Mouse (Mus musculus) liver, postnatal 0 days (tissue): ENCODE results near the gene Snx9. TPM values are rescaled to one million over a fixed set of nuclear protein-coding genes. Genes with fewer than 3 reads are reported as not detected.

ENCODE experiments used
- ATAC-seq: fragments of 200-750 bp; cut with Nextera tagmentation; 2 replicates; pipeline ENCODE4 v1.8.0; 2017; ENCODE audit warnings: mild to moderate bottlenecking, moderate library complexity
- DNase-seq: peaks from one replicate; pipeline ENCODE4 v3.0.0-alpha.2; 2016
- H3K27ac ChIP-seq: fragments of 300-500 bp; sonication (generic); 2 replicates; pipeline ENCODE4 v1.5.1; 2014; ENCODE audit warnings: antibody characterized with exemption, moderate library complexity, mild to moderate bottlenecking, low read depth
- H3K27me3 ChIP-seq: fragments of 300-500 bp; sonication (generic); 2 replicates; pipeline ENCODE4 v1.6.1; 2014; ENCODE audit warnings: low read length, control low read depth, mixed read lengths; ENCODE audit not compliant: insufficient read depth
- H3K36me3 ChIP-seq: fragments of 300-500 bp; sonication (generic); replicated peaks from 2 replicates; pipeline ENCODE4 v1.6.1; 2014; ENCODE audit warnings: mild to moderate bottlenecking, control low read depth, low read length, moderate library complexity, mixed read lengths; ENCODE audit not compliant: insufficient read depth
- H3K4me1 ChIP-seq: fragments of 300-500 bp; sonication (generic); 2 replicates; pipeline ENCODE4 v1.6.1; 2014; ENCODE audit warnings: antibody characterized with exemption, mild to moderate bottlenecking, control low read depth; ENCODE audit not compliant: insufficient read depth
- H3K4me2 ChIP-seq: fragments of 300-500 bp; sonication (generic); 2 replicates; pipeline ENCODE4 v1.6.1; 2014; ENCODE audit warnings: low read depth, mild to moderate bottlenecking, low read length, moderate library complexity, mixed read lengths
- H3K4me3 ChIP-seq: fragments of 300-500 bp; sonication (generic); 2 replicates; pipeline ENCODE4 v1.5.1; 2014; ENCODE audit warnings: low read depth, low read length
- H3K9ac ChIP-seq: fragments of 300-500 bp; sonication (generic); replicated peaks from 2 replicates; pipeline ENCODE4 v1.6.1; 2014; ENCODE audit warnings: mild to moderate bottlenecking, moderate library complexity
- H3K9me3 ChIP-seq: fragments of 300-500 bp; sonication (generic); 2 replicates; pipeline ENCODE4 v1.6.1; 2016; ENCODE audit warnings: mild to moderate bottlenecking, control low read depth, low read length, mixed read lengths
- CTCF ChIP-seq: sonication (generic); IDR thresholded peaks from 2 replicates; pipeline ENCODE4 v1.5.1; 2016; ENCODE audit warnings: antibody characterized with exemption, low read depth
- EP300 ChIP-seq: IDR thresholded peaks from 2 replicates; pipeline ENCODE4 v1.6.1; 2016; ENCODE audit warnings: antibody characterized with exemption, low read depth, mild to moderate bottlenecking
- WGBS: fragments of 180-500 bp; shearing (Covaris S2); extraction: QIAGEN DNeasy Blood & Tissue Kit; methylation state at CpG from one replicate; pipeline ENCODE4 v1.1.7; 2014; ENCODE audit not compliant: insufficient replicate concordance; 5-methylcytosine and 5-hydroxymethylcytosine counted together
- polyA plus RNA-seq: library from polyadenylated mRNA; unstranded; fragments of >200 nt; fragmentation: Nextera tagmentation; extraction: Ambion mirVana; gene quantifications from 2 replicates; pipeline ENCODE4 v1.2.1, GENCODE M21; 2015

The Snx9 gene
- polyA plus RNA-seq, 1 experiment from 2014 or later, result 13.5 TPM

DNA sequence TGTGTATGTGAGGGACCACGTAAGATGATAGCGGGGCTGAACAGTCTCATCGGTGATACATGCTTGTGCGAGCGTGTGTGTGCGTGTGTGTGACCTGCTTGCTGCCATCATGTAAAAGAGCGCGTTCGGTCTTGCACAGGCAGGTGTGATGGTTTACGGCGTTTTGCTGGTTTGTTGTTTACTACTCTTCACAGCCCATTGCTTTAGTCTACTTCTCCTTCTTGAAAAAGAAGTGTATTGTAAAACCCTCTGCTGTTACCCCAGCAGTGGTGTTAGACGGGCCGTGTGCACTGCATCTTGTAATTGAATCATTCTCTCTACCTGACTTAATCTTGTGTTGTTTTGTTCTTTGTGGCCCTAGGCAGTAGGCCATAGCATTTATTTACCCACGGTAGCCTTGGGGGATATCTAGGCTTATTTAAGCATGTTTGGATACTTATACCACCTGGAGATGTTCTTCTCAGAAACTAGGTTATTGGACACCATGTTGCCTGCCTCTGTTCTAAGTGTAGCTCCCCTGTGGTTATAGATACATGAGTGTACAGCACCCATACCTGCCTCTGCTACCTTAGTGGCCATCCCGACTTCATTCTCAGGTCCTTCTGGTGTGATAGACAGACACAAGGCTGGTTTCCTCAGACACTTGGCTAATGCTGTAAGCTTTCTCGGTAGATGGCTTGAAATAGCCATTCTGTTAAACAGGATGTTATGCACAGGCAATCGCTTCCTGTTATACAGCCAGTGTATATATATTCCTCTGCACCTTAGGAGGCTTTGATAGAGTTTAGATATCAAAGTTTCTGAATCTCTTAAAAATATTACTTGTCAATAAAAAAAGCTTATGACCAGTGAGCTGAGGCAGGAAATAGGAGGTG is 56.4 kb downstream of the Snx9 start:
- Histone ChIP-seq H3K27ac (peak overlapping the region; percentile 45; the same call in 1 of the 2 replicates), H3K4me3 (no peak overlapping the region), H3K9ac (no peak overlapping the region), H3K36me3 (peaks cover 29% of the 10 kb centered on the region), H3K9me3 (no peaks in the 10 kb centered on the region), H3K4me2 (no peak overlapping the region), H3K4me1 (peaks cover 19% of the 10 kb centered on the region), H3K27me3 (no peaks in the 10 kb centered on the region)
- 82% methylated on average over 17 of the region's 17 CpGs for WGBS
- TF ChIP-seq CTCF, result no peak
- TF ChIP-seq EP300, result no peak
- ATAC-seq, result no peak
- no peak for DNase-seq

DNA sequence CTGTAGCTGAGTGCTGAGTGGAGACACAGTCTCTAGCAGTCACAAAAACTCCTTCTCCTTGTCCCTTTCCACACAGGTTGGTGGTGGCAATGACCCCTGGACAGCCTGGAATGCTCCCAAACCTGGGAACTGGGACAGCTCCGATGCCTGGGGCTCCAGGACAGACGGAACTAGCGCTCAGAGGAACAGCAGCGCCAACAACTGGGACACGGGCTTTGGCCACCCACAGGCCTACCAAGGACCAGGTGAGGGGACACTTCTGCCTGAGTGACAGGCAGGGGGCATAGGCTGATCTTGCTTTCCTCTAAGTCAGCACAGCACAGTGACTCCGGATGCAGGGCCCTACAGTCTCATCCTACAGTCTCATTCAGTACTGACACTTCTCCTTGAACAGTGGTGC is 58.1 kb downstream of the Snx9 start:
- Histone ChIP-seq H3K4me3 (no peak overlapping the region), H3K27me3 (no peaks in the 10 kb centered on the region), H3K9ac (no peak overlapping the region), H3K36me3 (peaks cover 29% of the 10 kb centered on the region), H3K4me1 (0 out of 2 replicates have a peak, but pooled peaks cover 3% of the 10 kb centered on the region), H3K4me2 (no peak overlapping the region), H3K9me3 (no peaks in the 10 kb centered on the region), H3K27ac (no peak overlapping the region)
- ATAC-seq (no peak), DNase-seq (no peak)
- no peak for TF ChIP-seq CTCF
- TF ChIP-seq EP300, result no peak
- 79% methylated on average over 6 of the region's 6 CpGs for WGBS

DNA sequence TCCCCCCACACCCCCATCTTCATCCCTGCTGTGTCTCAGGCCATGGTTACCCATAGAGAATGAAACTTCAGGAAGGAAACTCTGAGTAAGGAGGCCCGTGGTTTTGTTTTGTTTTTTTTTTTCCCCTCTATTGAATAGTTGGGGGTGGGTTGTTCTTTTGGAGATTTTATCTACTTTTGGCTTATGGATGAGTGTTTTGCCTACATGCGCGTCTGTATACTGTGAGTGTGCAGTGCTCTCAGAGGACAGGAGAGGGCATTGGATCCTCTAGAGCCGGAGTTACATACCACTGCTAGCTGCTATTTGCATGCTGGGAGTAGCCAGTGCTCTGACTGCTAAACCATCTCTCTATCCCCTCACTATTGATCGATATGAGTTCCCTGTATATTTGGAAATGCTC is 60.3 kb downstream of the Snx9 start:
- Histone ChIP-seq H3K4me1 (0 out of 2 replicates have a peak, but pooled peaks cover 3% of the 10 kb centered on the region), H3K4me2 (no peak overlapping the region), H3K4me3 (no peak overlapping the region), H3K9me3 (no peaks in the 10 kb centered on the region), H3K36me3 (peaks cover 38% of the 10 kb centered on the region), H3K27me3 (no peaks in the 10 kb centered on the region), H3K9ac (no peak overlapping the region), H3K27ac (no peak overlapping the region)
- 73% methylated on average over 5 of the region's 5 CpGs for WGBS
- ATAC-seq, result no peak
- no peak for DNase-seq
- TF ChIP-seq CTCF, result no peak
- no peak for TF ChIP-seq EP300

GRCm38 (mm10) chr17:5903630-5904301 is 62.6 kb downstream of the Snx9 start:
- Histone ChIP-seq H3K4me3 (no peak overlapping the region), H3K36me3 (peaks cover 51% of the 10 kb centered on the region), H3K4me2 (no peak overlapping the region), H3K9ac (no peak overlapping the region), H3K27me3 (no peaks in the 10 kb centered on the region), H3K4me1 (no peaks in the 10 kb centered on the region), H3K27ac (no peak overlapping the region), H3K9me3 (no peaks in the 10 kb centered on the region)
- no peak for TF ChIP-seq CTCF
- TF ChIP-seq EP300, result no peak
- ATAC-seq (no peak), DNase-seq (no peak)
- whole genome bisulfite sequencing, result 63% methylated on average over 6 of the region's 6 CpGs

DNA sequence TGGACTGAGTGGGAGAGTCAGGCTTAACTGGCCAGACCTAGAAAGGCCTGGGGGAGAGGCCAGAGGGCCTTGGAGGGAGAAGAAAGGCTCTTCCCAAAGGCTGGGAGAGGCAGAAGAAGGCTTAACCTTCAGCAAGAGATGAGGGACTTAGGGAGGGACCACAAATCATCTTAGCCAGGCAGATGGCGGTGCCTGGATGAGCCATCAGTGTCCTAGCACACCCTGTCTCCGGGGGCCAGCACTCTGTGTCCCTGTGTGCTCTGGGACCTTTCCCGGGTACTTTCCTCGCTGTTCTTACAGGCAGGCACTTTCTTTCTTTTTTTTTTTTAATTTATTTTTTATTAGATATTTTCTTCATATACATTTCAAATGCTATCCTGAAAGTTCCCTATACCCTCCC is 68.6 kb downstream of the Snx9 start:
- no peak for TF ChIP-seq CTCF
- TF ChIP-seq EP300, result no peak
- DNase-seq (no peak), ATAC-seq (no peak)
- H3K36me3 ChIP-seq, result peaks cover 35% of the 10 kb centered on the region
- H3K4me1 ChIP-seq, result no peaks in the 10 kb centered on the region
- WGBS, result 91% methylated on average over 4 of the region's 4 CpGs
- H3K9ac ChIP-seq, result no peak overlapping the region
- H3K9me3 ChIP-seq, result no peaks in the 10 kb centered on the region
- no peak overlapping the region for H3K27ac ChIP-seq
- no peaks in the 10 kb centered on the region for H3K27me3 ChIP-seq
- H3K4me2 ChIP-seq, result no peak overlapping the region
- no peak overlapping the region for H3K4me3 ChIP-seq

DNA sequence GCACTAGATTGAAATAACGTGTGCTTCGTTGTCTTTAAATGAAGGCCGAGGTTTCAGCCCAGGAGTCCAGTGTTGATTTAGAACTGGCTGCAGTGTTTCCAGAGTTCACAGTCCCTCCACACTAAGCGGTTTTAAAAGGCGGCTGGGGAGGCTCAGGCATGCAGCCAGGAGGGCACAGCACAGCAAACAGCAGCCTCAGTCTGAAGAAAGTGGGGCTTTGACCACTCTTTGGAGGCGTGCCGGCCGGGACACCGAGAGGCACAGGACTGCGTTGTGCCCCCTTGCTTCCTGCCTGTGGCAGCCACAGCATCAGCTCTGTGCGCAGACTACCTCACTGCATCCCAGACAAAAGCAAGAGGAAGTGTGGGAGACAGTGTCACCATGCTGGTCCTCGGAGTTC is 70.5 kb downstream of the Snx9 start:
- peak; percentile 56; the same call in 1 of the 2 replicates for ATAC-seq

More for the DNA sequence above, 70.5 kb downstream of the Snx9 start:
- Histone ChIP-seq H3K4me3 (no peak overlapping the region), H3K36me3 (peaks cover 28% of the 10 kb centered on the region), H3K27me3 (no peaks in the 10 kb centered on the region), H3K27ac (no peak overlapping the region; the same call in 1 of the 2 replicates), H3K9me3 (no peaks in the 10 kb centered on the region), H3K4me2 (no peak overlapping the region), H3K9ac (no peak overlapping the region; the same call in 1 of the 2 replicates), H3K4me1 (no peaks in the 10 kb centered on the region)
- WGBS, result 67% methylated on average over 12 of the region's 12 CpGs
- TF ChIP-seq EP300, result no peak
- no peak for TF ChIP-seq CTCF
- peak; percentile 33 for DNase-seq
